Mouse (Mus musculus) regulatory T cell (primary cell): ENCODE results near the gene Fam83f.
"Not testable (repeated sequence)": the region's sequence is repeated elsewhere in the genome, so short reads cannot be mapped to it uniquely, and the experiment has no call there.

Experiments
- in situ Hi-C: fragments of 300-600 bp; cut with MboI, MseI; formaldehyde crosslinking; loops from one replicate; pipeline ENCODE4 v1.15.1; 2025; ENCODE audit warnings: high pct_unique_total_duplicates

Gene Fam83f

DNA sequence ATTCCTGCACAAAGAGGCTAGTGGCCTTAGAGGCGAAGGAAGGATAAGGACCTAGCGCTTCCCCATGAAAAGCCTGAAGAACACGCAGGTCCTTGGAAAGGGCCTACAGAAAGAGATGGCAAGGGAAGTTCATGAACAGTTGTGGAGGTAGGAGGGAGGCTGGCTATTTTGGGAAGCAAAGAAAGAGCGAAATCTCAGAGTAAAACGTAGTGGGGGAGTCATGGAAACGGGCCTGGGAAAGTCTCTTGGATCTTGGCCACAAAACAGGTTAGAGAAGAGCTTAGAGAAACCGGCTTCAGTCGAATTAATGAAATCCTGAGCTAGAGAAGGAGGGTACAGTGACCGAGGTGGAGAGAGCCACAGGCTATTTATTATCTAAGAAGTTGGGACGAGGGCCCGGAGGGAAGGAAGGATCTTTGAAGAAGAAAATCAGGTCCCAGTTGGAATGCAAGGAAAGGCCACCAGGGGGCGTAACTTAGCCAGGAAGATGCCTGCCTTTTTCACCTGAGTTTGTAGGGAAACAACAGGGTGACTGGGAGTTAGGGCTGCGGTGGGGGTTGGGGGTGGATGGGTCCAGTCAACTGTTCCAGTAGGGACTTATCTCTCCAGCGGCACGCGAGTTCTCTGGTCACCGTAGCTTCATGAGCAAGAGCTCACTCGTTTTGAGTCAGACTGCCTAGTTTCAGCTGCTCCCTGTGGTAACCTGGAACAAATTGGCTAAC lies 34.3 kb downstream of the Fam83f start:
- in situ Hi-C loops, result loop anchor here (5.0 kb wide), 1 partner anchor 241 kb away; the partner anchor contains the start of gene Adsl

DNA sequence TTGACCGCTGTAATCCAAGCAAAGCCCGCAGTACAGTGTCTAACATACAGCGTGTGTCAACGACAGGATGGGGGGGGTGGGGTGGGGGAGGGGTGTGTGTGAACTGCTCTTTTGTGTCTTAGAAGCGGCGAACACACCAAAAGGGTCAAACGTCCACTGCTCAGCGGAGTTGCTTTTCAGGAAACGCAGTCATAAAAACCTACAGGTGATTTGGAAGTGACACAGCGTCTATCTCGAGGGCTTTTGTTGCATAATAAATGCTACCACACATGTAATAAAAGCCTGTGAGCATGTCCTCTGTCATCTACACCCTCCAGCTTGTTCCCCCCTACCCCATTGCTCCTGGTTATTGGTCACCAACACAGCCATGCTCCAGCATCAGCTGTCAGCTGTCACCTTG lies 34.9 kb downstream of the Fam83f start:
- in situ Hi-C loops, result loop anchor here (5.0 kb wide), 1 partner anchor 241 kb away; the partner anchor contains the start of gene Adsl

DNA sequence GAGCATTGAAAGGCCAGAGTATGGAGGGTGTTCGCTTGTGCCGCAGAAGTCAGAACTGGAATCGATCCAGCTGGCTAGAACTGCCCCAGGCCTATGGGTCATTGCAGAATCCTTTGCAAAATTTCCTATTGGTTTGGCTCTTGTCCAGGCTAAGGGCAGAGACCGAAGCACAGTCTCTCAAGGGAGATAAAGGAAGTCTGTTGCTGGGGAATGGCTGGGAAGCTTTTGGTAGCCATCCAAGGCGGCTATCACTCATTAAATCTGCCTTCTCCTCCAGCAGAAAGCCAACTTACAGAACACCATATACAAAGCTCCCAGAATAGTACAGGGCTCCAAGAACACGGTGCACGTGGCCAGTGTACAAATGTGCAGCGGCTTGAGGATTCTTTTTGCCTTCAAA lies 35.4 kb downstream of the Fam83f start:
- in situ Hi-C loops, result loop anchor here (5.0 kb wide), 1 partner anchor 240 kb away; the partner anchor contains the start of gene Adsl

DNA sequence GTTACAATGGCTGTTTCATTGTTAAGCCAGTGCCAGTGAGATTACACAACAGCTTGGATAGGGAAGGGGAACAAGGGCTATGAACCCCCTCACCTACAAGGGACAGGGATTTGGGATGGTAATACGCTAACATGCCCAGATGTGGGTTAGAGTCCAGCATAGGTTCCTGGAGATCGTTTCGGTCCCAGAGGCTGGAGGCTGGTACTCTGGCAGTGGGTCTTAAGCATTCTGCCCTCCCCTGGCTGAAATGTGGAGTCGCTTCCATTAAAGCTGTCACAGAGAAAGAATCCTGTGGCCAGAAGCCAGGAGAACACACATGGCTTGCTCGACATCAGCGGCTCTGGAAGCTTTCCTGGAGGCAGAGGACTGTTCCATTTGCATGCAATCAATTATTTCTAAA lies 37.9 kb downstream of the Fam83f start:
- in situ Hi-C loops, result loop anchor here (5.0 kb wide), 1 partner anchor 238 kb away; the partner anchor contains the start of gene Adsl

DNA sequence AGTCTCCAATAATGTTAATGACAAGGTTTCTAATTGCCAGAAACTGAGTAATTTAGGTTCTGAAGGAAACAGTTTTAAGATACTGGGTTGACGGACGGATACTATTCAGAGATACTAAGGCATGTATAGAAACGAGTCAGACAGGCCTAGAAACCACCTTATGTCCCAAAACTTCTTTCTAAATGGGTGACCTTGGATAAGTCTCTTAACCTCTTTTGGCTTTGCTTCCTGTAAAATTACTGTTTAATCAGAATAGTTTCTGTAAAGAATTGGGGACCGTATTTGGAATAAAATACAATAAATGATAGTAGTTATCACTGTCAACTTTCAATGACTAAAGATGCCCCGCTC lies 38.6 kb downstream of the Fam83f start:
- in situ Hi-C loops, result loop anchor here (10.0 kb wide), 1 partner anchor 85 kb away; no protein-coding TSS in a partner anchor

DNA sequence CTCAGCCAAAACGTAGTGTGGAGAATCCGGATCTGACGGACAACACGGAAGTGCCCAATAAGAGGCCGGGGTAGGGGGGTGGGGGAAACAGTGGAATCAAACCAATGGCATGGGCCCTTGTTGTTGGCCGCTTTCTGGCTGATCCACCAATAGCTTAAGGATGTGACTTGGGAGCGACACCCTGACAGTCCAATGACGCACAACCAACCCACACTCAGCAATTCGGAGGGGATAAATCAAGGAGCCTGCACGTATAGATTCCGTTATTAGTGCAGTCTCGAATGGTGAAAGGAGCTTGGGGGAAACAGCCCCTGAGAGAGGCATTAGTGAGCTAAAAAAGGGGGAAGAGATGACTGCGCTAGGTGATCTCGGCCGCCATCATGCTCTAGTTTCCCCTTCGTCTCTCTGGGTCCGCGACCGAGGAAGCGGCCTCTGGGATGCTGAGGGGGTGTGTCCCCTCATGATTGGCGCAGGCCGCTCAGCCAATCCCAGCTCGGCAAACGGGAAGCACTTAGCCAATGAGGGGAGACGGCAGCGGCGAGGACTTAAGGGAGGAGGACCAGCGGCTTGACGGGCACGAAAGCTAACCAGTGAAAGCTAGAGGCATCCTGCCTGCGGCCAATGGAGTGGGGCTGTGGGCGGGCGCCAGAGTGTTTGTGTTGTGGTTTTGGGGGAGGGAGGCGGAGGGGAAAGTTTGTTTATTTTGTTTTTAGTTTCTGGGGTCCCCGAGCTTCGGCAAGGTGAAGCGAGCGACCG lies 39.1 kb downstream of the Fam83f start, which contains the start of gene Tnrc6b:
Tnrc6b (plus strand) TSS at position 706 of the 756 bp plus-strand sequence.
- in situ Hi-C loops, result loop anchor here (10.0 kb wide), 1 partner anchor 84 kb away; no protein-coding TSS in a partner anchor

DNA sequence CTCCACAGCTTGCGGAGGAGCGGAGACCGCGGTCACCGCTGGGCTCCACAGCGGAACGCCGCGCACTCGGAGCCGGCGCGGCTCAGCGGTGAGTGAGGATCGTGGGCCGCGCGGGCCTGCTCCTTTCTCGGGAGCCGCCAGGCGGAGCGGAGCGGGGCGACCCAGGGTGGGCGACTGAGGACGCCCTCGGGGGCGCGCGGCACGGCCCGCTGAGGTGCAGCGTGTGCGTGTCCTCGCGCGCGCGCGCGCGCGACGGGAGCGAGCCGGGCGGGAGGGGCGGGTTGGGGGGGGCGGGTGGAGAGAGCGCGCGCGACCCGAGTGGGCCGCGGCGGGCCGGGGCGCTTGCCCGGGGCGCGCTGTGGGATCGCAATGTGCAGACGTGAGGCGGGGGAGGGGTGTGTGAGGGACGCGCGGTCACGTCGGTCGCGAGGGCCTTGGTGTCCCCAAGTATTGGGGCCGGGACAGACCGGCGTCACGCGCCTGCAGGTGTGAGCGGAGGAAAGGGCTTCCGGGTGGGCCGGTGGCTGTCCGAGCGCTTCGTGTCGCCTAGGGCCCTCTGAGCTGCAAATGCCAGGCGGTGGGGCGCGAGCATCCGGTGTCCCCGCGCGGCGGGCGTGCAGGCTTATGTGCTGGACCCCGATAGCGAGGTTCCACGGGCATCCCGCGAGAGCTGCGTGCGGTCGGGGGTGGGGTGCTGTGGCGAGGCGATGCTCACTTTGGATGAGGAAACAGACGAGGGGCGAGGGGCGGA lies 39.9 kb downstream of the Fam83f start:
- in situ Hi-C loops, result loop anchor here (10.0 kb wide), 1 partner anchor 83 kb away; no protein-coding TSS in a partner anchor

DNA sequence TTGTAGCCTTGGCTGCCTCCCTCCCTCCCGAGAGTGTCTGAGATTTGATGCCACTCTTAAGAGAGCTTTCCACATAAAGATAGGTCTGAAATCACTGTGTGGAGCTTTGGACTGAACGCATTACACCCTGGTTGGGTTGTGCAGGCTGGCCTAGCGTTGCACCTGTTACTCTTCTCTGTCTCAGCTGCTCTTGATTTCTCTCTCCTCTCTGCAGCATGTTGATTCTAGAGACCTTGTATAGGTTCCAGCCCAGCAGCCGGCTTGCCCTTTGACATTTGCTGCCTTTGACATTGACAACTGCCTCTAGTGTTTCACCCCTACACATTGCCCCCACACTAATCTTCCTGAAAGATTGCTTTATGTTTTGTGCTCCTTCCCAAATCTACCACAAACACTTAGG lies 42.7 kb downstream of the Fam83f start:
- in situ Hi-C loops, result loop anchor here (10.0 kb wide), 1 partner anchor 81 kb away; no protein-coding TSS in a partner anchor

DNA sequence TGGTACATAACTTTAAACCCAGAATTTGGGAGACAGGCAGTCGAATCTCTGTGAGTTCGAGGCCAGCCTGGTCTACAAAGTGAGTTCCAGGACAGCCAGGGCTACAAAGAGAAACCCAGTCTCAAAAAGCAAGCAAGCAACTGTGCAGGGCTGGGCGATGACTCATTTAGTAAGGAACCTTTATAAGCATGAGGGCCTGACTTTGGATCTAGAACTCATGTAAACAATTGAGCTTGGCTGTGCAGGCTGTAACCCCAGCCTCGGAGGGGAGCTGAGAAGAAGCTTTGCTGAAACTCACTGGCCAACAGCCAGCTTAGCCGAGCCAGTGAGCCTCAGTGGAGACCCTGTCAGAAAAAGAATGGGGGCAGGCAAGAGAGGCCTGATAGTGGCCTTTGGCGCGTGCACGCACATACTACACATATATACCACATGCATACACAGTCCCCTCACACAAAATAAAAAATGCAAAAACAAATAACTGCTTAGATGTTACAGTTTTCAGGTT lies 45.0 kb downstream of the Fam83f start:
- in situ Hi-C loops, result loop anchor here (10.0 kb wide), 1 partner anchor 78 kb away; no protein-coding TSS in a partner anchor

DNA sequence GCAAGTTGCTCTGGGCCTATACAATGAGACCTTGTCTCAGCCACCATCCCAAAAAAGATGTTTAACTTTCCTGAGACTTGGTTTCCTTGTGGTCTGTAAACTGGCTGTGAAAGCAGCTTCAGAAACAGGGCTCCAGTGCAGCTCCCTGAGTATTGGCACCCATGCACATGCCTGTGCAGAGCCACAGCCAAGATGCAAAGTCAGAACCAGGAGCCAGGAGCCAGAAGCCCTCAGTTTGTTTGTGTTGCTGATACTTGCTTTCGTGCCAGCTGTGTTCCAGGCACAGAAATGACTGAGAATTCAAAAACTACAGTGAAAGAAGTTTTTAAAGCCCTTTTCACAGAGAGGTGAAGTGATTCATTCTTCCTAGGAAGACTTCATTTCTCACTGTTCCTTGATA lies 45.8 kb downstream of the Fam83f start:
- in situ Hi-C loops, result loop anchor here (10.0 kb wide), 1 partner anchor 77 kb away; no protein-coding TSS in a partner anchor

DNA sequence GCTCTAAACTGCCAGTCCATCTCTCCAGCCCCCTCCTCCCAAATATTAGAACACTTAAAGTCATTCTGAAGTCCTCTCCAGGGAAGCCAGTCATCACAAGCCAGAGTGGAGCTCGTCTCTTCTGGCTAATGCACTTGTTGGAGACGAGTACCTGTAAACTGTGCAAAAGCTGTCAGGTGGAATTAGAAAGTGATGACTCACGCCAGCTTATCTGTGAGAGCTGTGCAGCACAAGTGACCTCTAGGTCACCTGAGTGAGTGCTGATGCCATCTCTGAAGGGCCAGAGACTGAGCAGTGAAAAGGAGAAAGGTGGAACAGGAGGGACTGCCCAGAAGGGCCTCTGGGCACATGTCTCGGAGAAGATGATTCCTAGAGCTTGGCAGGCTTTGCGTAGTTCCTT lies 48.6 kb downstream of the Fam83f start:
- in situ Hi-C loops, result no loop called here

DNA sequence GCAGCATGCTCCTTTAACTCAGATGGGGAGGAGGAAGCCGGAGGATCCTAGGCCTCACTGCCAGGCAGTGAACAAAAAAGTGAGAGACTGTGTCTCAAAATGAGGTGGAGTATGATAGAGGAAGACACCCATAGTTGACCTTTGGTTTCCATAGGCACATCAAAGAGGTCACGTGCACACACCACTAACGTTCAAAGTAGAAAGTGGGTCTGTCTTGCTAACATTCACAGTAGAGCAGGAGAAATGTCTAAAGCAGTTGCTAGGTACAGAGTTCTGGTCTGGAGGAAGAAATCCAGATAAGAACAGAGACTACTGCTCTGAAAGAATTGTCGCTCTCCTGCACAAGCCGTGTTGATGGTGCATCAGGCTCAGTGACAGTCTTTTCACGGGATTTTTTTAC lies 50.2 kb downstream of the Fam83f start:
- in situ Hi-C loops, result no loop called here

DNA sequence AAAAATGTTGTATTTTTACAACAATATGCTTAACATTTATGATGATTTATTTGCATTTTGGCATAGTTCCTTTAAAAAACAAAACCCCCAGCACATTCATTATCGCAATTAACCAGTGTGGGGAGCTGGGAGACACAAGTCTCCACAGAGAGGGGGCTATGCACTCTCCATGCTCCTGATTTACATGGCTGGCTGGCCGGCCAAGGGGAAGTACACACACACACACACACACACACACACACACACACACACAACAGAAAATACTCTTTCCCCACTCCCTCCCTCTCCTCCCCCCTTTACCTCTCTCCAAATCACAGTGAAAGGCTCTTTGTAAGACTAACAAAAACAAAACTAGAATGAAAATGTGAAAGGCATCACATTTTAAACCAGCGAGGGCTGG lies 50.7 kb downstream of the Fam83f start:
- in situ Hi-C loops, result no loop called here

DNA sequence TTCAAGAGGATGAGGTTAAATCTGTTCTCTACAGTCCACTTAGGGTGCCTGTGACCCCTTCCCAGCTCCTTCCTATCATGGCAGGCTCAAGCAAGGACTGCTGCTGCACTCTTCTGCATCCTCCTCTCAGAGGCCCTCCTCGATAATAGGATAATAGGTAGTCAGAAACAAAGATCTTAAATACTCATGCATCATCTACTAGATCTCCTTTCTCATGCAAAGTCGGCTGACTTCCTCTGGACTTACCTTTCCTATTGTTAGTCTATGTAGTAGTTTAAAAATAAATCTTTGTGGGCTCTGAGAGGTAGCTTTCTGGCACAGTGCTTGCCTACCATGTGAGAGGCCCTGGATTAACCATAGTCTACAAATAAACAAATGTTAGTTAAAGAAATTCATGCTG lies 57.8 kb downstream of the Fam83f start:
- in situ Hi-C loops, result no loop called here

DNA sequence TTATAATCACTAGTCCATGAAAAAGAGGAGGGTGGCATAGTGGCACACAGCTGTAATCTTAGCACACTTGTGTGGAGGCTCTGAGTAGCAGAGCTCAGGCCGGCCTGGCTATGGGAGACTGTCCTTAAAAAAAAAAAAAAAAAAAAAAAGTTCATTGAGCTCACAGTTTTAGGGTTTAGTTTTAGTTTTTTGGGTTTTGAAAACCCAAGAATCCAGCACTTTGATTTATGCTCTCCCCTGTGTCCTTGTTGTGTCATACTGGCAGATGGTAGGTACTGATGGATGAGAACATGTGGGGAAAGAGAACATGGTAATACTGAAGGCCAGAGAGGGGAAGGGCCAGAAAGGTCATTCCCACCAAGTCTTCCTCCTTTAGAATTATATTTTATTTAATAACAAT lies 59.4 kb downstream of the Fam83f start:
- in situ Hi-C loops, result loop anchor here (5.0 kb wide), 1 partner anchor 56 kb away; no protein-coding TSS in a partner anchor

DNA sequence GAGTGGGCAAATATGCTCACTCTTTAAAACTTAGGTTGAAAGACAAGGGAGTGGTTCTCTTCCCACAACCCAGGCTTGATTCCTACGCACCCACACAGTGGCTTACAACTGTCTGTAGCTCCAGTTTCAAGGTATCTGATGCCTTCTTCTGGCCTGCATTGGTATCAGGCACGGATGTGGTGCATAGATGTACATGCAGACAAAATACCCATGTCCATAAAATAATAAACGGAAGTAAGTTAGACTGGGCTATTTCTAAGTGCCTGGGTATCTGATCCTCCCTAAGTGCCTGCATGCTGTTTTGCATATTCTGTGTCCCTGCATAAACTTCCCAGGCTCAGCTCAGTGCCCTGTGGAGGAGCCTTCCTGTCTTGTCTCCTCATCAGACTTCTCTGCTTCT lies 59.9 kb downstream of the Fam83f start:
- in situ Hi-C loops, result loop anchor here (5.0 kb wide), 1 partner anchor 56 kb away; no protein-coding TSS in a partner anchor

DNA sequence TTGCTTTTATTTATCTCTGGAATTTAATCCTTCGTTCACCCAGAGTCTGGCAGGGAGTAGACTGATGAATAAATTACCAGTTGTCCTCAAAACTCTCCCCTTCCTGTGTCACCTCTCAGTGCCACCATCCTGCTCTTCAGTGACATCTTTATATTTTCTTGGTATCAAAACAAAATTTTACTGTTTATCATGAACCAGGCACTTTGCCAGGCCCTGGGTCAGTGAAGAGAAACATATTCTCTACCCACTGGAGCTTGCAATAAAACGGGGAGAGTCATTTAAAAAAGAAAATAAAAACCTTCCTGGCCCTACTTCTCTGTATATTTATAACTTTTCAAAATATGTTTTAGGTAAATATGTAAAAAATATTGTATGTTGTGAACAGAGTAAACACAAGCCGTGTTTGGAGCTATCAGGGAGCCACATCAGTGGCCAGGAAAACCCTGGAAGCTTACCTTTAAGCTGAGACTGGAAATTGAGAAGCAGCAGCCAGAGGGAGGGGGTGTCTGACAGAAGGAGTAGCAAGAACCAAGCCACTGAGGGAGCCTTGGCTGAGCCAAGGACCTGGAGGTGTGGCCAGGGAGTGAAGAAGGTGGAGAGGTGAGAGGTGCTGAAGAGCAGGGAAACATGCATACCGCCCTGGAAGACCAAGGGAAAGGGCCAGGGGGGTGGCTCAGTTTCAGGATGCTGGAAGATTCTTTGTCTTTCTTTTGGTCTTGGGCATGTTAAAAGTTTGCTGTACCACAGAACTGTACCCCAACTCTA lies 60.8 kb downstream of the Fam83f start:
- in situ Hi-C loops, result loop anchor here (5.0 kb wide), 1 partner anchor 55 kb away; no protein-coding TSS in a partner anchor

DNA sequence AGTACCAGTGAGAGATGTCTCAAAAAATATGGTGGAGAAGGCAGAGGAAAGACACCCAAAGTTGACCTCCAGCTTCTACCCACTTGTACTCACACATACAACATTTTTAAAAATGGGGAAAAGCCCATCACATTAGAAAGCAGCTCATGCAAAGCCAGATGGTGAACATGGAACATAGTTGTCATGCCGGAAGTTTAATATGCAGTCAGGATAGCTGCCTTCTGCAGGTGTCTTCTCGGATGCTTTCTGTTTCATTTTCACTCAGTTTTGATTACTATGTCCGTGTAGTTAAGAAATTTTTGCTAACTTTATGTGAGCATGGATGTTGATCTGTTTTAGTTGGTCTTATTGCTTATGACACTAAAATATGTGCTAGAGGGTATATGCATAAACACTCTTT lies 63.7 kb downstream of the Fam83f start:
- in situ Hi-C loops, result no loop called here

DNA sequence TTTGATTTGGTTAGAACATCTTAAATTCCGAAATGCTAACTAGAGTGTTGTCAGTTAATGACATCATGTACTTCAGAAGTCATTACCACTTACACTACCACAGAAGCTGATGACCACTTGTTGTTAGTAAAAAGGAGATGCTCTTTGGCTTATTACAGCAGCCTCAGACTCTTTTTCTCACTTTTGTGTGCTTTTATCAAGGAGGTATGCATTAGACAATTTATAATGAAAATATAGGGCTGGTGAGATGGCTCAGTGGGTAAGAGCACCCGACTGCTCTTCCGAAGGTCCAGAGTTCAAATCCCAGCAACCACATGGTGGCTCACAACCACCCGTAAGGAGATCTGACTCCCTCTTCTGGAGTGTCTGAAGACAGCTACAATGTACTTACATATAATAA lies 64.1 kb downstream of the Fam83f start:
- in situ Hi-C loops, result not testable (repeated sequence)

DNA sequence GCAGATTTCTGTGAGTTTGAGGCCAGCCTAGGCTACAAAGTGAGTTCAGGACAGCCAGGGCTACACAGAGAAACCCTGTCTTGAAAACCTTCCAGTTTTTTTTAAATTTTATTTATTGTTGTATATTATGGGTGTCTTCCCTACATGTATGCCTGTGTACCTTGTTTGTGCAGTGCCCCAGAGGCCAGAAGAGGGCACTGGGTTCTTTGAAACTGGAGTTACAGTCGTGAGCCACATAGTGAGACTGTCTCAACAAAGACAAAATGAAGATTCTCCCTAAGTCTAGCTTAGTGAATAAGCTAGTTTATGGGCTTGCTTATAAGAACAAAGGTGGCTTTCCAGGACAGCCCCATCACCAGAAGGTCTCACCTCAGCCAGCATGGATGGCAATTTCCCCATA lies 64.9 kb downstream of the Fam83f start:
- in situ Hi-C loops, result no loop called here

DNA sequence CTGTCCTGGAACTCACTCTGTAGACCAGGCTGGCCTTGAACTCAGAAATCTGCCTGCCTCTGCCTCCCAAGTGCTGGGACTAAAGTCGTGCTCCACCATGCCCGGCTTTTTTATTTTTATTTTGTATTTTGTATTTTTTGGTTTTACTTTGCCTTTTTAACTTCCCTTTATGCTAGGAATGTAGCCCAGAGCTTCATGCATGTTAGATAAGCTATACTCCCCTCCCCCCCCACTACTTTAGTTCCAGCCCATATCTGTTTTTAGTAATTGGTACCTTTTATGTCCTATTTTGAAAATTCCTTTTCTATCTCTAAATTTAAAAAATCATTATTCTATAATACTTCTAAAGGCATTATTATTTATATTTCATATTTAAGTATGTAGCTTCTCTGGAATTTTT lies 66.6 kb downstream of the Fam83f start:
- in situ Hi-C loops, result no loop called here
